Mouse (Mus musculus) CD8-positive naive resting alpha-beta T cell, adult 2 months (primary cell): Measurements from ENCODE around the gene Slc9a2.
"Not testable (repeated sequence)": the region's sequence is repeated elsewhere in the genome, so short reads cannot be mapped to it uniquely, and the experiment has no call there.

Experiments
- DNase-seq, 2 experiments: peaks; one replicate each; pipeline ENCODE4 v3.0.0; 2022; ENCODE audit warnings: low read depth in 2 of 2, low spot score in 2 of 2

The Slc9a2 gene

DNA sequence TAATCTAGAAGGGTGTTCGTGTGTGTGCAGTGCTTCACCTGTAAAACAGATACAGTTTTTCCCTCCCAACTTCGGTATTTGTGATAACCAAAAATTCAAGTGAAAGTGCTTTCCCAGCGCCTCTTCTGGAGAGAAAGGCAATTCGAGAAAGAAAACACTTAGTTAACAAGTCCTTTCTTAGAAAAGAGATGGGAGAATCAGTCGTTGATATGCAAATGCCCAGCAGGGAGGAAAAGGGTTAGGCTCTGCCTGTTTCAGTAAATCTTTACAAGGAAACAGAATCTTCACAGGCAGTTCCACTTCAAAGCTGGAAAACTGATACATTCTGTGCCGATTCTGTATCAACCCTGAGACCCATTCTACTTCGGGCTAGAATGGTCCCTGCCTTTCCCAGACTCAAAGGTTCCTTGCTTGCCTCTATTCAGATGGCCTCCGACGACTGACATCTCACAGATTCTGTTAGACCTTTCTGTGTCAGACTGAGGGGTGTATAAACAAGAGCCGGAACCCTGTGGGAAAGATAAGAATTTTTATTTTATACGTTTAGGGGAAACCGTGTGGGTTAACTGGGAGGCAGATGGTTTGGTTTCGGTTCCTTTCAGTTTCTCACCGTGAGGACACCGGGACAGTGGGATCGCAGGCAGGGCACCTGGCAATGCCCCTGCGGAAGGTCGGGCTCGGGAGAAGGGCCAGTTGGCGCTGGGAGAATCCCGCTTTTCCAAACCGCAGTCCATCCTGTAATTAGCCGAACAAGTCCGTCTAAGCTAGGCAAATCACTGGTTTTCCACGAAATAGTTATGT lies at the start of gene Slc9a2:
Gene Slc9a2, plus strand, starts transcription at position 508 of the 801 bp plus-strand sequence.
- DNase-seq: no peak

DNA sequence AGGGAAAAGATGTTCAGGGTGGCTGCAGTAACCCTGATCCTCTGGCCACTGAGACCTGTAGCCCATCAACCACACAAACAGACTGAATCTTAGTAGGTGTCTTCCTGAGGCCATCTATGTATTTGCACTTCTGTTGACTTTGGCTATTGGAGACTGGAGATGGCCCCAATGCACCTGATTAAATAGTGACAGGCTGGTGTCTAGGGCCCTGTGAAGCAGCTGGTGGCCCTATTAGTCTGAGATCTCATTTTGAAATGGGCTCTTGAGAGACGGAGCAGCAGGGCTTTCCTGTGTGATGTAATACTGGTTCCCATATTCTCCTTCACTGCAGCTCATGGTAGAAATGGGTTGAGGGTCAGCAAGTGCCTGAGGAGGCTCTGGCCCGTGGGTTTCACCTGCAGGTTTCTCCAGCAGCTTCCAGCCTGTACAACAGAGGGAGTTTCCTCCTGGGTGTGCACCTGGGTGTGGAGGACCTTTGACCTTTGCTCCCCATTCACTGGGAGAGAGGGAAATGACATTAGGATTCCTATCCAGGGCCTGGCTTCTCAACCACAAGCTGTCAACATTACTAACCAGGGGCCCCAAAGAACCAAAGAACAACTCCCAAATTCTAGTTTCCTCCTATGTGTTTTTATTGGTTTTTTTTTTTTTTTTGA lies 47.8 kb upstream of the Slc9a2 start:
- no peak for DNase-seq

GRCm38 (mm10) chr1:40634608-40635007 lies 45.8 kb upstream of the Slc9a2 start:
- DNase-seq: no peak

DNA sequence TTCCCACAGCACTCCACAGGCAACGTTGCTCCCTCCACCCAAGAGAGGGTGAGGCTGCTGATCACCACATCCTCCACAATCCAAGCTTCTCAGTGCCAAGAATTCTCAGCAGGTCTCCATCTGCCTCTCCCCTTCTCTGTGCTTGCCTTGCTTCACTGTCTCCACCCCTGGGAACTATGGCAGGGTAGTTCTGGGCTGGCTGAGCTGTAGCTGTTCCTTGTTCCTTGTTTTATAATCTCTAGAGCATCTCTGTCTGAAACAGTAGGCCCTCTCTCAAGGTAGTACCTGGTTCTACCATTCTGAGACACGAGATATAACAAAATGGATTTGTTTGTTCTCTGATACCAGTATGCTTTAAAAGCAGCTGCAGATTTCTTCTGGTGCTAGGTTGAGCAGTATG lies 32.1 kb upstream of the Slc9a2 start:
- DNase-seq: no peak

- DNase-seq: no peak
Measured at GRCm38 (mm10) chr1:40650803-40651497, 29.4 kb upstream of the Slc9a2 start.

DNA sequence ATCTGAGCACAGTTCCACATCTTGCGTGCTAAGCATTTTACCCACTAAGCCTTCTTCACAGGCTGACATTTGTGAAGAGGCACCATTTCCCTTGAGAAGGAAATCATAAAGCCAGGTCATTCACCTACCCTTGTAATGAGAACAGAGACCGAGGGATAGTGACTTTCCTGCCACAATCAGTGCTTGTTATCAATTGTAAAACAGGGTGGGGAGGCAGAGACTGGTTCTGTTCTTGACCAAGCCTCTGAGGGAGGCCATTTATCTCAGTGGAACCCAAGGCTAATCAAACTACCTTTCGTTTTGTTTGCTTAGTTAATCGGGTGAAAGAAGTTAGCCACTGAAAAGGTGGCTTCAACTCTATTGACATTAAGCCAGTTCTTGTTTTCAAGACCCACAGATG lies 23.3 kb upstream of the Slc9a2 start:
- DNase-seq: no peak

DNA sequence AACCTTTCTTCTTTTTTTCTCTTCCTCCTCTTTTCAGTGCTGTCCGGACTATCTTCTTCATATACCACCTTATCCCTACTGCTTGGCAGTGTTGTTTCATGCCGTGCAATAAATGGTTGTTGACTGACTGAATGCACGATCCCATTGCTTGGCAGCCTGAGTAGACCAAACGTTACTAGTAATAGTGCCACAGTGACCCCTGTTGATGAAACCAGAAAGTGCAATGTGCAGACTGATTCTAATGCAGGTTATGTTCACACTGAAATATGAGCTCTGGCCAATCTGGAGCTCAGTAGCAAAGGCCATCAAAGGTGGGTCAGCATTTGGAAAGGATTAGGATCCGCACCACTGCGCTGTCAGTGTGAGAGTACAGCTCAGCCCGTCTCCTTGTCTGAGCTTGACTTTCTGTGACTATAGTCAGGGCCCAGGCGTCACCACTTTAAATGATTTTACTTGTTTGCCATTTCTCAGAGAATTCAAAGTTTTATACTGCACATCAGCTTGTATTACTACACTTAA lies 22.3 kb upstream of the Slc9a2 start:
- peak in 1 of 2 experiments; percentile 25 for DNase-seq

- no peak for DNase-seq
Measured at GRCm38 (mm10) chr1:40659017-40659416, 21.4 kb upstream of the Slc9a2 start.

DNA sequence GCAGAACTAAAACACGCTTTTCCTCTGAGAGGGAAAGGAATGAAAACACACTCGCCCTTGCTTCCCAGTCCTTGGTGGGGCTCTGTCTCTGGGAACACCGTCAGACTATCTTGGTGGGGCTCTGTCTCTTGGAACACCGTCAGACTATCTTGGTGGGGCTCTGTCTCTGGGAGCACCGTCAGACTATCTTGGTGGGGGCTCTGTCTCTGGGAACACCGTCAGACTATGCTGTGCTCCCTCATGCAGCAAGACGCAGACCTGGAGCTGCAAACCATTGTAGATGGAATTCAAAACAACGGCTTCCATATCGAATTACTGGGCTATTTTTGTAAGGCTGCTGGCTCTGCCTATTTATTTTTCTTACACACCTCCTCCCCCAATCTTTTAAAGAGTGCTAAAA lies 20.9 kb upstream of the Slc9a2 start:
- DNase-seq: no peak

DNA sequence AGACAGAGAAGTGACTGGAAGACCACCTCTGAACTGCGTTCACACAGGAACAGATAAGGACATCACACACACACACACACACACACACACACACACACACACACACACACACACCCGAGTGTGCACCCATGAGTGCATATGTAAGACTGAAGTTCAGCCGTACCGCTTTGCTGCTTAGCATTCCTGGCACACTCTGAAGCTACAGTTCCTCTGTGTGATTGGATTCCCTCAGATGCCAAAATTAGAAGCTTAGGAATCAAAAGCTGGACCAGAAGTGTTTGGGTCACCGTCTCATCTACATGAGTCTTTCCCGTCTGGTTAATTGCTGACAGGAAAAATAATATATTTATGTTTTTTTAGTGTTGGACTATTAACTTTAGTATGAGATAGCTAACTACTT lies 19.5 kb upstream of the Slc9a2 start:
- no peak for DNase-seq

- no peak for DNase-seq
Measured at GRCm38 (mm10) chr1:40665401-40666370, 14.7 kb upstream of the Slc9a2 start.

- not testable (repeated sequence) for DNase-seq
Measured at GRCm38 (mm10) chr1:40667442-40667841, 12.9 kb upstream of the Slc9a2 start.

GRCm38 (mm10) chr1:40670025-40670424 lies 10.3 kb upstream of the Slc9a2 start:
- no peak for DNase-seq

DNA sequence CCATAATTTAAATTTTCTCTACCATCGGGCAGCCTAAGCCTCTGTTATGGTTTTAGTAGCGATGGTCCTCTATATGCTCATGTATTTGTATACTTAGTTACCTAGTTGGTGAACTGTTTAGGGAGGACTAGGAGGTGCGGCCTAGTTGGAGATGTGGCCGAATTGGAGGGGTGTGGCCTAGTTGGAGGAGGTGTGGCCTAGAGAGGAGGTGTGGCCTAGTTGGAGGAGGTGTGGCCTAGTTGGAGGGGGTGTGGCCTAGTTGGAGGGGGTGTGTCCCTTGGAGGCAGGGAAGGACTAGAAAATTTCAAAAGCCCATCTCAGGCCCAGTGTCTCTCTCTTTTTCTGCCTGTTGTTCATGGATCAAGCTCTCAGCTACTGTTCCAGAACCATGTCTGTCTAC lies 8.9 kb upstream of the Slc9a2 start:
- no peak for DNase-seq

DNA sequence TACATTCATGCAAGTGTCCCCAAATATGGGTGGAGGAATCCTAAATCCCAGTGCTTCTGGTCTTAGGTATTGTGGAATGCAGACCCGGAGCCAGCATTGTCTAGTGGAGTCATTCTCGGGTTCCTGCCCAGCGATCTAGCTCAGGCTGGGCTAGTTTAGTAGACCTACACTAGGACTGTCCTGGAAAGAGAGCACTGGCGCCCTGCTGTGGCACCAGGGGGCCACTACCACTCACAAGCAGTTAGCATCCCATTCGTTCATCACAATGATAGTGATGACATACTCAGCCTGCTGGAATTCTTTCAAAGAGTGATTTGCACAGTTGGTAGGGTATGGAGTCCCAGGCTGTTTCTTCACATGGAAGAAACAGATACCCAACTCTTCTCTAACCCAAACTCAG lies 3.1 kb upstream of the Slc9a2 start:
- DNase-seq: no peak

DNA sequence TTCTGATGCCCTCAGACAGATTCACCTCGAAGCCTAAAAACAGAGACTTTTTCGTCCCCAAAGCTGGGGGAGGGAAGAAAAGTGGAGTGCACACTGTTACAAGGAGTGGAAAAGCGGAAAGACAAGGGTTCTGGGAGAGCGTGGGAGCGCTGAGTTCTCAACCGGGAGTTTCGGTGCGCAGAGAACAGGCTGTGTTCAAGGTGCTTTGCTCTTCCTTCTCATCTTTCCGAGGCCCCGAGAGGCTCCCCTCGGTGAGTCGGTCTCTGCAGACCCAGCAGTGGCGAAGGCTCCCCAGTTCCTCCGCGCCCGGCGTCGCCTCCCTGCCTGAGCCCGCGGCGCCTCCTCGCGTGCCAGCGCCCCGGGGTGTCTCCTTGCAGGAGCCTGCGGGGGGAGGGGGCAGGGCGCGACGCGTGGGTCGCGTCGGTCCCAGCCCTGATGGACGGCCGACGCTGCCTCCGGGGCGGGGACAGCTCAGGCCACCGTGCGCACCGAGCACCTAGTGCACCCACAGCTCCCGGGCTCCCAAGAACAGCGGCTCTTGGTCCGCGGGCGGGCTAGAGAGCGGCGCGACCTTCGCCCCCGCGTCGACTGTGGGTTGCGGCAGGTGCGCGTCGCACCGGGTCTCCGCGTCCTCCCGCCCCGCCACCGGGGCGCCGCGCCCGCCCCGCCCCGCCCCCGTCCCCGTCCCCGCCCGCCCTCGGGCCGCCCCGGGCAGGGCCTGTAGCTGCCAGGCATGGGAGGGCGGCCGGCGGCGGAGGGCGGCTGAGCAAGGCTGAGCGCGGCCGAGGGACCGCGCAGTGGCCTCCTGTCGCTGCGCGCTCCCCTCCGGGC lies 709 bp downstream of the Slc9a2 start:
- no peak for DNase-seq

DNA sequence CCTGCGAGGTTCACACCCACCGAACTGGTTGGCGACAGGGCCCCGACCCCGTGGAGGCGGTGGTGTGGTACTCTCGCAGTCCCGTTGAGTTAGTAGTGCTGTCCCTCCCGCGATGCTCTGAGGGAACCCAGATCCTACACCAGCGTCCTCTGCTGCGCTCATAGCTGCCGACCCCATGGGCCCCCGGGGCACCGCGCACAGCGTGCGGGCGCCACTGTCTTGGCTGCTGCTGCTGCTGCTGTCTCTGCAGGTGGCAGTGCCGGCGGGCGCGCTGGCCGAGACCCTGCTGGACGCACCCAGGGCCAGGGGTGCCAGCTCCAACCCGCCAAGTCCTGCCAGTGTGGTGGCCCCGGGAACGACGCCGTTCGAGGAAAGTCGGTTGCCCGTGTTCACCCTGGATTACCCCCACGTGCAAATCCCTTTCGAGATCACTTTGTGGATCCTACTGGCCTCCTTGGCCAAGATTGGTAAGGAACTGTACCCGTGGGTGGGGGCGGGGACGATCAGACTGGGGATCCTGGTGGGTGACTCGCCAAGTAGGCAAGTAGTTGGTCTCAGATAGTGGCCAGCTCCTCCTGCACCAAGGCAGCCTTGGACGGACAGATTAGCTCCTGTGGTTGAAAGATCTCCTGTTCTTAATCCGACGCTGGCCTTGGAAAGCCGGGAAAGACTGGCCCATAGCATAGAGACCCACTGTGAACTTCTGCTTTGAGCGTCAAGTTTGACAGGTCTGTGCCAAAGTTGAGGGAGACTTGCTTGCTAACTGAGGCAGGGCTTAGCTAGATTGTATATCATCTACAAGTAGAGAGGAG lies 1.5 kb downstream of the Slc9a2 start:
- DNase-seq: no peak

- DNase-seq: no peak
Measured at GRCm38 (mm10) chr1:40694296-40694695, 13.9 kb downstream of the Slc9a2 start.

GRCm38 (mm10) chr1:40696436-40696835 lies 16.1 kb downstream of the Slc9a2 start:
- no peak for DNase-seq
